Comparison of ENCODE assay signal across 23 mouse cellular contexts in genomic region chr3:79381398-79381797, GRCm38 (mm10). TPM values are rescaled to one million over a fixed set of nuclear protein-coding genes. Genes with fewer than 3 reads are reported as not detected.
"Had no signal": no experiment of that assay in that cellular context is flagged by ENCODE, and none has a peak within 500 bp of the region (broad histone marks: within the 10 kb centered on the region; RNA-seq: fewer than 3 reads in every experiment).

No protein-coding gene starts in this region.

- H3K9me3 ChIP-seq: intestine, embryonic 15.5 days; limb, embryonic 10.5 days; limb, embryonic 13.5 days; liver, embryonic 13.5 days; lung, embryonic 15.5 days had no signal

- H3K4me1 ChIP-seq: intestine, embryonic 15.5 days; liver, embryonic 13.5 days; lung, embryonic 15.5 days had no signal

- H3K4me2 ChIP-seq: intestine, embryonic 15.5 days; limb, embryonic 13.5 days; liver, embryonic 13.5 days; lung, embryonic 15.5 days; midbrain, embryonic 11.5 days had no signal

- H3K9ac ChIP-seq: intestine, embryonic 15.5 days; limb, embryonic 13.5 days; liver, embryonic 13.5 days; lung, embryonic 15.5 days had no signal

- ATAC-seq: intestine, embryonic 15.5 days had no signal

- H3K4me3 ChIP-seq: intestine, embryonic 15.5 days; layer of hippocampus, adult 2 months; limb, embryonic 10.5 days; limb, embryonic 13.5 days; liver, embryonic 13.5 days; lung, embryonic 15.5 days had no signal

- H3K27ac ChIP-seq: intestine, embryonic 15.5 days; layer of hippocampus, adult 2 months; limb, embryonic 10.5 days; limb, embryonic 13.5 days; liver, embryonic 13.5 days; lung, embryonic 15.5 days; stomach, postnatal 0 days had no signal

- DNase-seq: layer of hippocampus, adult 9-11 months; liver; liver, embryonic 13.5 days; lung, postnatal 14 days; lung, postnatal 4 days; midbrain, embryonic 14.5 days; right cerebral cortex, postnatal 14 days; right cerebral cortex, postnatal 4 days; thymus, adult 2 months; thymus, postnatal 14 days; thymus, postnatal 4 days had no signal

- H3K27me3 ChIP-seq: intestine, embryonic 15.5 days; limb, embryonic 13.5 days; liver, embryonic 13.5 days; lung, embryonic 15.5 days had no signal

- H3K36me3 ChIP-seq: intestine, embryonic 15.5 days; limb, embryonic 10.5 days; limb, embryonic 13.5 days; liver, embryonic 13.5 days; lung, embryonic 15.5 days had no signal

RNA-seq across cellular contexts. Expression of gene Gm17359, which starts 44.9 kb away (rescaled TPM):
- polyA plus RNA-seq: intestine, embryonic 15.5 days; large intestine, adult 2 months; limb, embryonic 10.5 days; liver, embryonic 13.5 days; liver, embryonic 16.5 days; lung, embryonic 15.5 days; midbrain, postnatal 0 days; neural tube, embryonic 14.5 days; stomach, embryonic 14.5 days; stomach, postnatal 0 days had no signal
